Mouse (Mus musculus) MEL (cell line): ENCODE measurements around the gene Rab9.

Experiments
- BHLHE40 ChIP-seq: IDR thresholded peaks from 2 replicates; pipeline ENCODE4 v1.6.1; 2012; ENCODE audit warnings: low read depth, mild to moderate bottlenecking, inconsistent platforms, low read length, improper control_type of control experiment, borderline replicate concordance
- CTCF ChIP-seq, 3 experiments: IDR thresholded peaks in 2 of 3; conservative IDR thresholded peaks in 1 of 3; 2 replicates each; pipeline ENCODE4 v1.5.1; 2011 to 2012; ENCODE audit warnings: low read length in 3 of 3, low read depth in 2 of 3, mild to moderate bottlenecking in 2 of 3, improper control_type of control experiment in 1 of 3, inconsistent platforms in 1 of 3, mixed read lengths in 1 of 3, moderate library complexity in 1 of 3; ENCODE audit not compliant: control insufficient read depth in 1 of 3, insufficient read depth in 1 of 3, poor library complexity in 1 of 3, severe bottlenecking in 1 of 3
- ELF1 ChIP-seq: IDR thresholded peaks from 2 replicates; pipeline ENCODE4 v1.6.1; 2014; ENCODE audit warnings: low read depth, mild to moderate bottlenecking, inconsistent platforms, low read length, improper control_type of control experiment, moderate library complexity
- ETS1 ChIP-seq: IDR thresholded peaks from 2 replicates; pipeline ENCODE4 v1.6.1; 2012; ENCODE audit warnings: low read depth, mild to moderate bottlenecking, inconsistent platforms, low read length, improper control_type of control experiment, moderate library complexity
- GATA1 ChIP-seq: IDR thresholded peaks from 2 replicates; pipeline ENCODE4 v1.6.1; 2011; ENCODE audit warnings: low read depth, low read length, improper control_type of control experiment
- KAT2A ChIP-seq: conservative IDR thresholded peaks from 2 replicates; pipeline ENCODE4 v1.6.1; 2012; ENCODE audit warnings: low read depth, low read length, improper control_type of control experiment, inconsistent platforms
- NRF1 ChIP-seq: IDR thresholded peaks from 2 replicates; pipeline ENCODE4 v1.6.1; 2014; ENCODE audit warnings: low read depth, mild to moderate bottlenecking, inconsistent platforms, low read length, improper control_type of control experiment, moderate library complexity; ENCODE audit not compliant: poor library complexity, insufficient read depth, severe bottlenecking
- POLR2A ChIP-seq, 2 experiments: IDR thresholded peaks; 2 replicates each; pipeline ENCODE4 v1.6.1; 2011 to 2012; ENCODE audit warnings: low read length in 2 of 2, mild to moderate bottlenecking in 2 of 2, control low read depth in 1 of 2, improper control_type of control experiment in 1 of 2, low read depth in 1 of 2, moderate library complexity in 1 of 2; ENCODE audit not compliant: control insufficient read depth in 1 of 2, insufficient read depth in 1 of 2, poor library complexity in 1 of 2
- TAL1 ChIP-seq: IDR thresholded peaks from 2 replicates; pipeline ENCODE4 v1.6.1; 2012; ENCODE audit warnings: mild to moderate bottlenecking, inconsistent platforms, low read length, moderate library complexity, mixed read lengths
- USF1 ChIP-seq: IDR thresholded peaks from 2 replicates; pipeline ENCODE4 v1.6.1; 2014; ENCODE audit warnings: low read depth, mild to moderate bottlenecking, inconsistent platforms, low read length, improper control_type of control experiment, moderate library complexity

GRCm38 (mm10) chrX:166407865-166408264, 71.8 kb downstream of the Rab9 start:
- TF ChIP-seq CTCF (IDR thresholded peaks at IDR 0.05 in 2 of 3, conservative IDR thresholded peaks at IDR 0.05 in 1 of 3; ENCODE audit: control insufficient read depth in 1 of 3, insufficient read depth in 1 of 3, low read depth in 2 of 3, low read length in 3 of 3, poor library complexity in 1 of 3, severe bottlenecking in 1 of 3) (no peak), ELF1 (no peak), TAL1 (no peak), BHLHE40 (no peak), NRF1 (no peak), POLR2A (IDR thresholded peaks at IDR 0.05; ENCODE audit: control insufficient read depth in 1 of 2, insufficient read depth in 1 of 2, low read depth in 1 of 2, low read length in 2 of 2, poor library complexity in 1 of 2) (no peak), USF1 (no peak), GATA1 (no peak), ETS1 (no peak), KAT2A (no peak)
